Mouse (Mus musculus): ENCODE measurements at regions not wholly inside any gene's neighbourhood (a gene's known extent, or its start where the extent isn't known, plus 50 kb on each side); places are given as distances from the start of the nearest gene placed in this dataset.
"Not testable (repeated sequence)": the region's sequence is repeated elsewhere in the genome, so short reads cannot be mapped to it uniquely, and the experiment has no call there.

GRCm38 (mm10) chr5:118464931-118465801 lies 95.3 kb upstream of the Med13l start:
- peak; percentile 46 for DNase-seq

- DNase-seq: peak; percentile 56
Observed at GRCm38 (mm10) chr5:118465991-118466750, 94.3 kb upstream of the Med13l start.

DNA sequence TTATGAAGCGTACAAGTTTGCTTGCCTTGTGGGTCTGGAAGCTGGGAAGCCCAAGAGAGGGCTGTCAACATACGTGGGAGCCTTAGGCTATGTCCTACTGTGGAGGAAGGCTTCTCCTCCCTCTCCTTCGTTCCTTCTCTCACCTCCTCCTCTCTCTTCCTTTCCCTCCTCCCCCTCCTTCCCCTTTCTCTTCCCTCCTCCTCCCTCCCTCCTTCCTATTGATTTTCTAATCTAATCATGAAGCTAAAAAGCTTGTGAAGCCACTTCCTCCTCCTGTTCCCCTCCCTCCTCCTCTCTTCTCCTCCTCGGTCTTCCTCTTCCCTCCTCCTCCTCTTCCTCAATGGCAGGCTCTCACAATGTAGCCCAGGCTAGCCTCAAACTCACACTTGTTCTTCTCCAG lies 91.7 kb upstream of the Med13l start:
- no peak for DNase-seq

DNA sequence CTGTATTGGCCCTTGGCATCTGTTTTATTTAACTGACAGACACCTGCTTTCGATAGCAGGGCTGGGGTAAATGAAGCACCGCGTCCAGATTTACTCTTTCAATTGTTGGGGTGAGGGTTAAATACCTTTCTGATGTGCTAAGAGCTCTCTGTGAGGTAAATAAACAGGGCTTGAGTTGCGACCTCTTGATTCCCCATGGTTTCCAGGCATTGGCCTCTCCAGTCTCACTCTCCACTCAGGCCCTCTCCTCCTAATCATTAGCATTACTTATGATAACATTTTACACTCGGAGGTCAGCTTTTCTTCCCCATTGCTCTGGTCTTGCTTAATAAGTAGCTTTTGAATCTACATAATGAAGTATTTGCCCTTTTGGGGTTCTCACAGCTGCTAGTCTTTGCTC lies 88.9 kb upstream of the Med13l start:
- DNase-seq: no peak

- no peak for DNase-seq
Observed at GRCm38 (mm10) chr5:118472291-118472690, 88.2 kb upstream of the Med13l start.

GRCm38 (mm10) chr5:118473128-118473730 lies 87.2 kb upstream of the Med13l start:
- no peak for DNase-seq

DNA sequence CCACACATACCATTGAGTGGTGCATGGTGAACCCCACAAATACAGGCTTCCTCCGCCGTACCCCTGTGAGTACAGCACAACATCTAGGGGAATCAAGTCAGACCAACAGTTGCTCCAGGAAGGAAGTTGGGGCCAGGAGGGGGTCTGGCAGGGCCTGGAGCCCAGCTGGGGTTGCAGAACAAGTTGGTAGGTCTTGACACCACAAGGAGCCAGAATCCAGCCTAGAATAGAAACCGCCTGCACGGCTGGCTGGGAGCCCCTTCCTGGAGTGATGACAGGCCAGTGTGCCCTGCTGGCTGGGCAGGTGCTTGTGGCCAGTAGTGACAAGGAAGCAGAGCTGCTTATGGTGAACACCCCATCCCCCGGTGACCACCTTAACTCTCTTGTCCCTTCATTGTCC lies 83.9 kb upstream of the Med13l start:
- DNase-seq: peak; percentile 54

- peak; percentile 61 for DNase-seq
Observed at GRCm38 (mm10) chr5:118477131-118478119, 83.1 kb upstream of the Med13l start.

DNA sequence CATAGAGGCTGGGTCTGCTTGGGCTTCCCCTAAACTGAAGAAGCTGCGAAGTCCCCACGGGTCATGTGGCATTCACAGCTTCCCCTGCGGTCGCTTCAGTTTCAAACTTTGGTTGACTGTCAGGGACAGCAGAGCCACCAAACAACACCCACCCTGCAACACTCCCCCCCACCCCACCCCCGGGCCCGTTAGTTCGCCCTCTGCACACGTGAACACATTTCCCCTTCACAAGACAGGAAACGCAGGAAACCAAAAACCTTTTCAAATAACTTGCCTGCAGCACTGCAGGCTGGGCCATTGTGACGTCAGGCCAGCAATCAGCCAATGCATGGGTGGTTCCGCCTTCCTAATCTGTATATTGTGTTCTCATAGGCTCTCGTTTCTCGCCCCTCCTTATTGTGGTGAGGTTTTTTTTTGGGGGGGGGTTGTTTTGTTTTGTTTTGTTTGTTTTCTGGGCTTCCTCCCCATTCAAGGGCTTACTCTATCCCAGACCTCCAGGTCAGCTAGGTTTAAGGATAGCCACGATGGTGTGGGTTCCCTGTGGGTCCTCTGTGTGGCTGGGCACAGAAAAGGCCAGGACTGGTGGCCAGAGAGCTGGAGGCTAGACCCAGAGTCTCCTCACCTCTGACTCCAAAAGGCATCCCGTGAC lies 82.2 kb upstream of the Med13l start:
- DNase-seq: peak; percentile 83

DNA sequence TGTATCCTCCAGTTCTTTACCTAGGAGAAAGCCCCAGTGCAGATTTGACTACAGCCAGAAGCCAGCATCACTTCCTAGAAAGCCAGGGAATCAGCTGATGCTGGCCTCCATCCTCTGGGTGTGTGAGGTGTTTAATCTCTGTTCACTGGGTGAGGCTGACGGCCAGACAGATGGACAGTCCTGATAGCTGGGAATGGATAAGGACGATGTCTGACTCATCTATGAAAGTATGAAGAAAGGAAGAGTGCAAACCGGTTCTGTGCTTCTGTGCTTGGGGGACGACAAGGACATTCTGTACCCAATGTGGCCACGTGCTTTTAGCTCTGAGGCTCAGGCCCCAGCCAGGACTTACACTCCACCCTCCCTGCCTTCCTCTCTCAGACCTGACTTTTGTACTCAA lies 80.5 kb upstream of the Med13l start:
- no peak for DNase-seq

DNA sequence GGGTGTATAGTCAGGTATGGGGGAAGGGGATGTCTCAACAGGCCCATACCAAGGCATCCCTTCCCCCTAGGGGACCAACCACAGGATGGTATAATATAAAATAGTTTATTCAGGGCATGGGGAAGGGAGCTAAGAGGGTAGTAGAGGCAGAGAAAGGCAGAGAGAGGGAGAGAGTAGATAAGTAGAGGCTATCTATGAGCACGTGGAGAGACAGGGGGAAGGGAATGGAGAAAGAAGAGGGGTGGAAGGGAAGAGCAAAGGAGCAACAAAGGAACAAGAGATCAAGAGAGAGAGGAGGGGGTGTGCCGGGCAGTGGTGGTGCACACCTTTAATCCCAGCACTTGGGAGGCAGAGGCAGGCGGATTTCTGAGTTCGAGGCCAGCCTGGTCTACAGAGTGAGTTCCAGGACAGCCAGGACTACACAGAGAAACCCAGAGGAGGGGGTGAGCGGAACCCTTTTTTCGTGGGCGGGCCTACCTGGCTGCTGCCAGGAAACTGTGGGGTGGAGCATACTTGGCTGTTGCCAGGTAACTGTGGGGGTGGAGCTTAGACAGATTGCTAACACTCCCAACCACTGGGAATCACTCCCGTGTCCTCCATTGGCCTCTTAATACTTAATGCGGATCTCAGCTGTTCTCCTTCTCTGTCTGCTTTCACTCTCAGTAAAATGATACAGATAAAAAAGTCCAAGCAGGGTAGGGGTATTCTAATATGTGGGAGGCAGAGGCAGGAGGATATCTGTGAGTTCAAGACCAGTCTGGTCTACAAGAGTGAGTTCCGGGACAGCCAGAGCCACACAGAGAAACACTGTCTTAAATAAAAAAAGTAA lies 79.3 kb upstream of the Med13l start:
- DNase-seq: no peak

GRCm38 (mm10) chr5:118481794-118482049 lies 78.8 kb upstream of the Med13l start:
- no peak for DNase-seq

GRCm38 (mm10) chr5:118482598-118482997 lies 77.9 kb upstream of the Med13l start:
- DNase-seq: peak; percentile 51

DNA sequence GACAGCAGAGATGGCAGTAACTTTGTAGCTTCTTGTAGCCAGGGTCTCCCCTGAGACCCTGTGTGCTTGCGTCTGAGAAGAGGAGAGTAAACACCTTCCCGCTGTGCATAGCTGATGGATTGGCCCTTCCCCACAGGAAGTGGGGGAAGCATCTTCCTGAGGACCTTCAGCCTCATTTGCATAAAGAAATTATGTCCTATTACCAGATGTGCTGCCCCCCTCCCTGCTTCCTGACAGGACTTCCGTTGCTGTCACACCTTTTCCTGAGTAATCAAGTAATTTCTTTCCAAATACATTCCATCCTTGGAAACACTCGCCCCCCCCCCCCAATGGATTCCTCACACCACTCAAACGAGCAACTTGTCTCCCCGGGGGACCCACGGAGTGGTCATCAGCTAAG lies 77.5 kb upstream of the Med13l start:
- no peak for DNase-seq

DNA sequence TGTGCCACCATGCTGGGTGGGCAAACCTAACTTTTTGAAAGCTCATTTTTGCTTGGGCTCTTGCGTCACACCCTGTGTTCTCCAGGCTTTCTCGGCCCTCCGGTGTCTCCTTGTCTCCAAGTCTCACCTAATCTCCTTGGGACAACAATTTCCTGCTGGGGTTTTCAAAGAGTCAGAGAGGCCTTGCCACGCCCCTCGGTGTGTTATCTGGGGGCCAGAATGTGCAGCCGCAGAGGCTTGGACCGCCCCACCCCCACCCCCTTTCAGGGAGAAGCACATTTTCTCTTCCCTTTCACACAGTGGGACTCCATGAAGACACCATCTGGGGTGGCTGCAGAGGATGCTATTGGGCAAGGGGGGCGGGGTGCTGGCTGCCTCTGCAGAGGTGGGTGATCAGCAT lies 76.9 kb upstream of the Med13l start:
- no peak for DNase-seq

- DNase-seq: no peak
Observed at GRCm38 (mm10) chr5:118485191-118485590, 75.3 kb upstream of the Med13l start.

DNA sequence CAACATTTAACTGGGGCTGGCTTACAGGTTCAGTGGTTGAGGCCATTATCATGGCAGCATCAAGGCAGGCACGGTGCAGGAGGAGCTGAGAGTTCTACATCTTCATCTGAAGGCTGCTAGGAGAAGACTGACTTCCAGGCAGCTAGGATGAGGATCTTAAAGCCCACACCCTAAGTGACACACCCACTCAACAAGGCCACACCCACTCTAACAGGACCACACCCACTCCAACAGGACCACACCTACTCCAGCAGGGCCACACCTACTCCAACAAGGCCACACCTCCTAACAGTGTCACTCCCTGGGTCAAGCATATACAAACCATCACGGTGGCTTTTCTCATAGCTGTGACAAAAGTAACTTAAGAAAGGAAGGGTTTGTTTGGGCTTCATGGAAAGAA lies 68.0 kb upstream of the Med13l start:
- DNase-seq: not testable (repeated sequence)

DNA sequence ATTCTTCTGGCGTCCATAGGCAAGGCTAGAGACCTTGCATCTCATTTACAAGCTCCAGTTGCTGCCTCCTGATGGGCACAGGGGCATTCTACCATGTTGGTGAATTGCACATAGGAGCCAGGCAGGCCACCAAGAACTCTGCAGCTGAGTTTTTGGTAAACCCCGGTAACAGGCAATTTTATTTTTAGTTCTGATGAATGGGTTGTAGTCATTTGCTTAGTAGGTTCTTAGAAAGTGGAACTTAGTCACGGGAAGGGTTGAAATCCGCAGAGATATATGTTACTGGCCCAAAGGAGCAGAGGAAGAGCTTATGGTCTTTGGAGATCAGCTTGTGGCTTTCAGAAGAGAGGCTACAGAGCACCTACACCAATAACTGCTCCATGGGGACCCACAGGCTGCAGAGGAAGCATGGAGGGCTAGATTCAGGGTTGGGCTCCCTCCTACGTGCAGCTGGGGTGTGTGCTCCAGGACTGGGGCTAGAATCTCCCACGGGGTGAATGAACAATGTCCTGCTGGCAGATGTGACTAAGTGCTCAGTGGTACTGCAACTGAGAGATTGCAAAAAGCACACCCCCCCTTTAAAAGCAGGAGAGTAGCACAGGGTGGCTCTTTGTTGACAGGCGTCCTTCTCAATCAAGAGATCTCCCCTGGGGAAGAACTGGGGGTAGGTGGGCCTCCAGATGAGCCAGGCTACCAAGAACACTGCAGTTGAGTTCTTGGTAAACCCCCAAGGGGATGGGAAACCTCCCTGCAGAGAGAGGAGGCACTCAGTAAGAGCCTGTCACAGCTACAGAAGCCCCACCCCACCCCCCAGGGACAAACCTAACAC lies 65.6 kb upstream of the Med13l start:
- DNase-seq: no peak

DNA sequence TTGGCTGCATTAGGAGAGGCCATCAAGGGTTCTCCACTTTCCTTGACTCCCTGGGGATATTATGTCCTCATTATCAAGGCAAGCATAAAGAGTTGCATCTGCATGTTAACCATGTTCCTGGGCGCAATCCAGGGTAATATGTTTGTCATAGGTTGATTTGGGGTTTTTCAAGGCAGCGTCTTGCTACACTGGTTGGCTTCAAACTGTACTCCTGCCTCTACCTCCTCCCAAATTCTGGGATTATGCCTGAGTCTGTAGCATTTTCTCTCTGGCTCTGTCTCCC lies 65.1 kb upstream of the Med13l start:
- no peak for DNase-seq

DNA sequence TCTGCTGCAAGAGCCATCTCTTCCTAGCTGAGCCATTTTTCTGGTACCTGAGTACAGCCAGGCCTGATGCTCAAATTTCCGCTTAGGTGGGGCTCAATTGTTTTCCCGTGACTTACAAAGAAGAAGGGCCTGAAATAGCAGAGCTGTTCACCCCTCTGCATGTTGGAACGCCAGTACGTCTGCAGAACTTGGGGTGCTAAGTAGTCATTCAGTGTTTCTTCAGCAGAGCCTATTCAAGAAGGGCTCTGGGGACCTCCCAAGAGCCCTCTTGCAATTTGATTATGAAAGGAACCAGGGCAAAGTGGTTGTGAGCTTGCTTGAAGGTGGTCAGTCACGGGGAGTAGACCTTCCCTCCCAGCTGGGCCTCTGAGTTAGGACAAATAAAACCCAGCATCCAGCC lies 58.9 kb upstream of the Med13l start:
- DNase-seq: no peak

GRCm38 (mm10) chr5:118502991-118503390 lies 57.5 kb upstream of the Med13l start:
- DNase-seq: no peak

Measured in thymus, postnatal 25 days (tissue).